Mouse (Mus musculus) myocyte (in vitro differentiated cells): ENCODE data around the gene Ssbp2.

Source experiments
- CEBPB ChIP-seq: IDR thresholded peaks from 2 replicates; pipeline ENCODE4 v1.6.1; 2011; ENCODE audit warnings: mild to moderate bottlenecking, moderate library complexity; ENCODE audit not compliant: poor library complexity, insufficient read depth, severe bottlenecking
- E2F4 ChIP-seq: IDR thresholded peaks from one replicate; pipeline ENCODE4 v1.6.1; 2011; ENCODE audit warnings: mild to moderate bottlenecking, control low read depth, moderate library complexity; ENCODE audit not compliant: insufficient read depth
- MAX ChIP-seq: IDR thresholded peaks from one replicate; pipeline ENCODE4 v1.6.1; 2011; ENCODE audit warnings: low read depth, mild to moderate bottlenecking, control low read depth
- MYOD1 ChIP-seq, 3 experiments: IDR thresholded peaks; one replicate each; pipeline ENCODE4 v1.6.1; 2011; ENCODE audit warnings: control low read depth in 2 of 3, low read depth in 2 of 3, mild to moderate bottlenecking in 2 of 3, moderate library complexity in 1 of 3; ENCODE audit not compliant: insufficient read length in 2 of 3, control insufficient read depth in 1 of 3
- MYOG ChIP-seq, 3 experiments: IDR thresholded peaks; one replicate each; pipeline ENCODE4 v1.6.1; 2011; ENCODE audit warnings: control low read depth in 2 of 3, low read depth in 2 of 3, mild to moderate bottlenecking in 2 of 3; ENCODE audit not compliant: insufficient read length in 2 of 3, control insufficient read depth in 1 of 3, insufficient read depth in 1 of 3
- POLR2A ChIP-seq: IDR thresholded peaks from one replicate; pipeline ENCODE4 v1.6.1; 2011; ENCODE audit warnings: low read depth, mild to moderate bottlenecking, control low read depth, moderate library complexity; ENCODE audit not compliant: insufficient read length
- POLR2AphosphoS2 ChIP-seq: IDR thresholded peaks from one replicate; pipeline ENCODE4 v1.6.1; 2011; ENCODE audit warnings: low read depth, control low read depth; ENCODE audit not compliant: insufficient read length
- REST ChIP-seq: IDR thresholded peaks from one replicate; pipeline ENCODE4 v1.6.1; 2011; ENCODE audit warnings: mild to moderate bottlenecking, control low read depth, moderate library complexity; ENCODE audit not compliant: insufficient read depth, insufficient read length
- SRF ChIP-seq: IDR thresholded peaks from one replicate; pipeline ENCODE4 v1.6.1; 2011; ENCODE audit warnings: low read depth; ENCODE audit not compliant: control insufficient read depth, insufficient read length
- TCF12 ChIP-seq: IDR thresholded peaks from one replicate; pipeline ENCODE4 v1.6.1; 2011; ENCODE audit warnings: mild to moderate bottlenecking, control low read depth; ENCODE audit not compliant: poor library complexity, insufficient read depth, severe bottlenecking
- TCF3 ChIP-seq: IDR thresholded peaks from one replicate; pipeline ENCODE4 v1.6.1; 2011; ENCODE audit warnings: low read depth, control low read depth; ENCODE audit not compliant: insufficient read length
- USF1 ChIP-seq: IDR thresholded peaks from one replicate; pipeline ENCODE4 v1.6.1; 2011; ENCODE audit warnings: low read depth, mild to moderate bottlenecking, control low read depth, moderate library complexity

DNA sequence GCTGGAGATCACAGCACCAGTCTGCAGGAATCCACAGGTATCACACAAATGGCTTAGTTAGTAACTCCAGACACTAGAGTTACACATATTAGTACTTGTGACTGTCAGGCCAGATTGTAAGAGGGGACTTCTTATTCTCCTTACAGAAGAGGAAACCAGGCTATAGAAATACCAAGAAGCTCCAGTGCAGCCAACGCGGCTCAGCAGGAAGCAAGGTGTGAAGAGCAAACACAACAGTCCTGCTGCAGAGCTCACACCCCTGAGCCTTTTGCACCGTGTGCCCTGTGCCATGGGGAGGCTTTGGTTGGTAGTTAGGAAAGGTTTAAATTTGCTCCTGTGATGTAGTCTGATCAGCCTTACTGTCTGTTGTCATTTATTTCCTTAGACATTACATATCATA is 37.0 kb downstream of the Ssbp2 start:
- TF ChIP-seq CEBPB: no peak
- no peak for TF ChIP-seq POLR2A
- TF ChIP-seq TCF12: no peak
- TF ChIP-seq POLR2AphosphoS2: no peak
- TF ChIP-seq REST: no peak
- TF ChIP-seq E2F4: no peak
- no peak for TF ChIP-seq USF1
- TF ChIP-seq MYOG (IDR thresholded peaks at IDR 0.05; ENCODE audit: control insufficient read depth in 1 of 3, insufficient read depth in 1 of 3, insufficient read length in 2 of 3, low read depth in 2 of 3): no peak
- no peak for TF ChIP-seq MAX
- no peak for TF ChIP-seq TCF3
- no peak for TF ChIP-seq MYOD1 (IDR thresholded peaks at IDR 0.05; ENCODE audit: control insufficient read depth in 1 of 3, insufficient read length in 2 of 3, low read depth in 2 of 3)
- TF ChIP-seq SRF: no peak
